Mouse (Mus musculus) liver, postnatal 0 days (tissue): ENCODE results near the gene Grem2. TPM values are rescaled to one million over a fixed set of nuclear protein-coding genes. Genes with fewer than 3 reads are reported as not detected.

Experiments used
- ATAC-seq: fragments of 200-750 bp; cut with Nextera tagmentation; 2 replicates; pipeline ENCODE4 v1.8.0; 2017; ENCODE audit warnings: mild to moderate bottlenecking, moderate library complexity
- DNase-seq: peaks from one replicate; pipeline ENCODE4 v3.0.0-alpha.2; 2016
- H3K27ac ChIP-seq: fragments of 300-500 bp; sonication (generic); 2 replicates; pipeline ENCODE4 v1.5.1; 2014; ENCODE audit warnings: antibody characterized with exemption, moderate library complexity, mild to moderate bottlenecking, low read depth
- H3K27me3 ChIP-seq: fragments of 300-500 bp; sonication (generic); 2 replicates; pipeline ENCODE4 v1.6.1; 2014; ENCODE audit warnings: low read length, control low read depth, mixed read lengths; ENCODE audit not compliant: insufficient read depth
- H3K36me3 ChIP-seq: fragments of 300-500 bp; sonication (generic); replicated peaks from 2 replicates; pipeline ENCODE4 v1.6.1; 2014; ENCODE audit warnings: mild to moderate bottlenecking, control low read depth, low read length, moderate library complexity, mixed read lengths; ENCODE audit not compliant: insufficient read depth
- H3K4me1 ChIP-seq: fragments of 300-500 bp; sonication (generic); 2 replicates; pipeline ENCODE4 v1.6.1; 2014; ENCODE audit warnings: antibody characterized with exemption, mild to moderate bottlenecking, control low read depth; ENCODE audit not compliant: insufficient read depth
- H3K4me2 ChIP-seq: fragments of 300-500 bp; sonication (generic); 2 replicates; pipeline ENCODE4 v1.6.1; 2014; ENCODE audit warnings: low read depth, mild to moderate bottlenecking, low read length, moderate library complexity, mixed read lengths
- H3K4me3 ChIP-seq: fragments of 300-500 bp; sonication (generic); 2 replicates; pipeline ENCODE4 v1.5.1; 2014; ENCODE audit warnings: low read depth, low read length
- H3K9ac ChIP-seq: fragments of 300-500 bp; sonication (generic); replicated peaks from 2 replicates; pipeline ENCODE4 v1.6.1; 2014; ENCODE audit warnings: mild to moderate bottlenecking, moderate library complexity
- H3K9me3 ChIP-seq: fragments of 300-500 bp; sonication (generic); 2 replicates; pipeline ENCODE4 v1.6.1; 2016; ENCODE audit warnings: mild to moderate bottlenecking, control low read depth, low read length, mixed read lengths
- CTCF ChIP-seq: sonication (generic); IDR thresholded peaks from 2 replicates; pipeline ENCODE4 v1.5.1; 2016; ENCODE audit warnings: antibody characterized with exemption, low read depth
- EP300 ChIP-seq: IDR thresholded peaks from 2 replicates; pipeline ENCODE4 v1.6.1; 2016; ENCODE audit warnings: antibody characterized with exemption, low read depth, mild to moderate bottlenecking
- WGBS: fragments of 180-500 bp; shearing (Covaris S2); extraction: QIAGEN DNeasy Blood & Tissue Kit; methylation state at CpG from one replicate; pipeline ENCODE4 v1.1.7; 2014; ENCODE audit not compliant: insufficient replicate concordance; 5-methylcytosine and 5-hydroxymethylcytosine counted together
- polyA plus RNA-seq: library from polyadenylated mRNA; unstranded; fragments of >200 nt; fragmentation: Nextera tagmentation; extraction: Ambion mirVana; gene quantifications from 2 replicates; pipeline ENCODE4 v1.2.1, GENCODE M21; 2015

Grem2 gene
- polyA plus RNA-seq, 1 experiment from 2014 or later = 1.2 TPM

DNA sequence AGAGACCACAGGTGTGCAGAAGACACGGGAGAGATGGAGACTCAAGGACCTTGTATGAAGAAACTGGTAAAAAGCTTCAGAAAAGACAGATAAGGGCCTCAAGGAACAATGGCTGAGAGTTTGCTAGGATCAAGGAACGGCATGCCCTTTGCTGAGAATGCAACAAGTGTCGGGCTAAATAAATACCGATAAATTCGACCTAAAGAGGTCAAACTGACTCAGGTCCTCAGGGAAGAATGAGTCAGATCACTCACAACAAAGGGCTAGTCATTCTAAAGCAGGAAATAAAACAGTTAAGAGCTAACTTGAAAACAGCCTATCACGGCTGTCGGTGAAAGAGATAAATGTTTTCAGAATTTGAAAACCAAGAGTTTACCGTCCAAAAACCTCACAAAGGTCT is 95.1 kb downstream of the Grem2 start:
- TF ChIP-seq EP300 (no peak), CTCF (no peak)
- DNase-seq = no peak
- Histone ChIP-seq H3K27me3 (no peaks in the 10 kb centered on the region), H3K9ac (no peak overlapping the region), H3K4me1 (no peaks in the 10 kb centered on the region), H3K4me2 (no peak overlapping the region), H3K36me3 (no peaks in the 10 kb centered on the region), H3K9me3 (0 out of 2 replicates have a peak, but pooled peaks cover 2% of the 10 kb centered on the region), H3K27ac (no peak overlapping the region), H3K4me3 (no peak overlapping the region)
- WGBS = 33% methylated on average over 8 of the region's 8 CpGs
- no peak for ATAC-seq

GRCm38 (mm10) chr1:174811846-174812245 is 109.8 kb downstream of the Grem2 start:
- ATAC-seq (no peak), DNase-seq (no peak)
- Histone ChIP-seq H3K4me2 (no peak overlapping the region), H3K4me3 (no peak overlapping the region), H3K4me1 (no peaks in the 10 kb centered on the region), H3K27ac (no peak overlapping the region), H3K27me3 (no peaks in the 10 kb centered on the region), H3K36me3 (no peaks in the 10 kb centered on the region), H3K9ac (no peak overlapping the region), H3K9me3 (no peaks in the 10 kb centered on the region)
- WGBS = 57% methylated on average over 4 of the region's 4 CpGs
- no peak for TF ChIP-seq CTCF
- TF ChIP-seq EP300 = no peak

DNA sequence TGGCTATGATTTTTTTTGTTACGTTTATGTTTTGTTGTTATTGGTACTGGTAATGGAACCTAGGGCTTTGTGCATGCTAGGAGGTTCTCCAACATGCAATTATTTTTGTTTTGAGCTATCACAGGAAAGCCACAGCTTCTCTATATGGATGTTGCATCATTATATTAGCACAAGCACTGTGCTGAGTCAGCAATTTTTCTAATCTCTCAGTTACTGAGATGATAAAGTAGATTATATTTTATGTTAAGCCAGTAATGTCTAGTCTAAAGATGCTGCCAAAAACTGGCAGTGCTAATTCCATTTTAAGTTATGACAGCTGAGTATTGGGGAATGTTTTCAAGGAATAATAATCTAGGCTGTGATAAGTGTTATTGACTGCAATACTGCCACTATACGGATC is 133.0 kb downstream of the Grem2 start:
- 84% methylated on average over 2 of the region's 2 CpGs for WGBS
- ATAC-seq = no peak
- TF ChIP-seq EP300 (no peak), CTCF (no peak)

More for the DNA sequence above, 133.0 kb downstream of the Grem2 start:
- no peak overlapping the region for H3K4me3 ChIP-seq
- no peaks in the 10 kb centered on the region for H3K36me3 ChIP-seq
- no peaks in the 10 kb centered on the region for H3K27me3 ChIP-seq
- H3K27ac ChIP-seq = no peak overlapping the region
- H3K9me3 ChIP-seq = no peaks in the 10 kb centered on the region
- no peaks in the 10 kb centered on the region for H3K4me1 ChIP-seq
- no peak overlapping the region for H3K9ac ChIP-seq
- no peak for DNase-seq
- H3K4me2 ChIP-seq = no peak overlapping the region
